Mouse (Mus musculus) spleen, postnatal 14 days (tissue): ENCODE measurements around the gene Adam11.

ENCODE experiments used
- DNase-seq, 2 experiments: peaks; one replicate each; pipeline ENCODE4 v3.0.0; 2021 to 2022; ENCODE audit warnings: low spot score in 2 of 2

Adam11 gene

GRCm38 (mm10) chr11:102827097-102827496, 65.9 kb downstream of the Adam11 start:
- no peak for DNase-seq
